Mouse (Mus musculus) midbrain, embryonic 16.5 days (tissue): ENCODE data around the gene Eif2s3y. TPM values are rescaled to one million over a fixed set of nuclear protein-coding genes. Genes with fewer than 3 reads are reported as not detected.

ENCODE experiments used
- ATAC-seq: fragments of 200-750 bp; cut with Nextera tagmentation; 2 replicates; pipeline ENCODE4 v1.8.0; 2017; ENCODE audit warnings: moderate TSS enrichment
- H3K27ac ChIP-seq: fragments of 300-500 bp; sonication (generic); 2 replicates; pipeline ENCODE4 v1.5.1; 2014; ENCODE audit warnings: mild to moderate bottlenecking, low read length, mixed read lengths
- H3K27me3 ChIP-seq: fragments of 300-500 bp; sonication (generic); 2 replicates; pipeline ENCODE4 v1.6.1; 2014; ENCODE audit warnings: low read depth, low read length, mixed read lengths; ENCODE audit not compliant: control insufficient read depth, insufficient read depth
- H3K36me3 ChIP-seq: fragments of 300-500 bp; sonication (generic); 2 replicates; pipeline ENCODE4 v1.6.1; 2014; ENCODE audit warnings: mild to moderate bottlenecking, low read length, moderate library complexity, mixed read lengths; ENCODE audit not compliant: control insufficient read depth, insufficient read depth
- H3K4me1 ChIP-seq: fragments of 300-500 bp; sonication (generic); 2 replicates; pipeline ENCODE4 v1.6.1; 2014; ENCODE audit warnings: mild to moderate bottlenecking, low read length, mixed read lengths; ENCODE audit not compliant: control insufficient read depth, insufficient read depth
- H3K4me2 ChIP-seq: fragments of 300-500 bp; sonication (generic); 2 replicates; pipeline ENCODE4 v1.6.1; 2014; ENCODE audit warnings: mild to moderate bottlenecking, low read length, mixed read lengths
- H3K4me3 ChIP-seq: fragments of 300-500 bp; sonication (generic); 2 replicates; pipeline ENCODE4 v1.5.1; 2014; ENCODE audit warnings: low read depth, mild to moderate bottlenecking, low read length, moderate library complexity, mixed read lengths
- H3K9ac ChIP-seq: fragments of 300-500 bp; sonication (generic); 2 replicates; pipeline ENCODE4 v1.6.1; 2014; ENCODE audit warnings: low read depth, low read length, mixed read lengths
- H3K9me3 ChIP-seq: fragments of 300-500 bp; sonication (generic); replicated peaks from 2 replicates; pipeline ENCODE4 v1.6.1; 2014; ENCODE audit warnings: mild to moderate bottlenecking, low read length, mixed read lengths; ENCODE audit not compliant: control insufficient read depth, poor library complexity, severe bottlenecking
- WGBS: fragments of 180-500 bp; shearing (Covaris S2); extraction: QIAGEN DNeasy Blood & Tissue Kit; methylation state at CpG from one replicate; pipeline ENCODE4 v1.1.7; 2014; 5-methylcytosine and 5-hydroxymethylcytosine counted together
- microRNA-seq: library from miRNA; unstranded; fragments of <30 nt; microRNA quantifications from one replicate; pipeline ENCODE4, GENCODE M21; 2017
- polyA plus RNA-seq: library from polyadenylated mRNA; unstranded; fragments of >200 nt; fragmentation: Nextera tagmentation; extraction: Ambion mirVana; gene quantifications from 2 replicates; pipeline ENCODE4 v1.2.1, GENCODE M21; 2015

Eif2s3y gene
- polyA plus RNA-seq, result 30.8 and 59.8 TPM in 2 replicates

DNA sequence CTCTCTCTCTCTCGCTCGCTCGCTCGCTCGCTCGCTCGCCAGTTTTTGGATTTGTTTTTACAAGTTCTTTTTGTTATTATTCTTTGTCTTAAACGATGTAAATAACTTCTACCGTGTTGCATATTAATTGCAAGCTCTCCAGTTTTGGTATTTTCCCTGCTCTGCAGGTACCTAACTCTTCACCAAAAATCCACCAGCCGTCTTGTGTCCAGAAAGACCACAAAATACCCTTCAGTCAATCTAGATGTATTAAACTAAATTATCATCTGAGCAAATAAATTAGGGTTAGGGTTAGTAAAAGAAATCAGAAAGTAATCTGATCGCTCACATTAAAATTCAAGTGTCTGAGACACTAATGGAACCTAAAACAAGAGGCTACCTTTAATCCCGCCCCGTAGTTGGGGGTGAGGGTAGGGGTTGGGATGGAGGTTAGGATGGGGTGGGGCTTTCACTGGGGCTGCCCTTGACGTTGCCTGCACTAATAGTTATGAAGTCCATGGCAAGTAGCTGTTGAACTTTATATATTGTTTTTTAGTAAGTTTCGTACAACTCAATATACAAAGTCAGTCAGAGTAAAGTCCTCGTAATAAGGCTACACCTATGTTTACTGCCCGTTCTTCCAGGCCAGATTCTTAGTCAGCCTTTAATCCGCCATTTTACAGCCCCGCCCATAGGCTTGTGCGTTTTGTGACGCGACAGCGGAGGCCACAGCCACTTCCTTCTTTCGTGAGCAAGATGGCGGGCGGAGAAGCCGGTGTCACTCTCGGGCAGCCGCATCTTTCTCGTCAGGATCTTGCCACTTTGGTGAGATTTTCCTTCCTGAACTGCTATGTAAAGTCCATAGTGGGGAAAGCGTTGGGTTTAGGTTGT lies at the start of gene Eif2s3y:
Gene Eif2s3y (plus strand): TSS at position 662 of the 870 bp plus-strand sequence.
- Histone ChIP-seq H3K27me3 (no peaks in the 10 kb centered on the region), H3K4me3 (peak within 1 kb of the TSS; percentile 36), H3K36me3 (no peaks in the 10 kb centered on the region), H3K4me2 (peak within 1 kb of the TSS; percentile 28), H3K9me3 (no peaks in the 10 kb centered on the region), H3K9ac (0 out of 2 replicates have a peak within 1 kb of the TSS, but pooled peaks have one; percentile 16), H3K4me1 (no peaks in the 10 kb centered on the region), H3K27ac (no peak within 1 kb of the TSS)
- 27% methylated on average over 15 of the region's 31 CpGs for WGBS
- ATAC-seq, result peak; percentile 94

Small RNA genes lying within 50 kb of the gene (microRNA-seq; reads per million reads assigned to microRNA genes)
- not detected for gene Gm47281

Other genes with a start within 250 kb of the Eif2s3y start
- gene Zfy1, start 213.1 kb upstream of the Eif2s3y start, polyA plus RNA-seq, result not detected in 2 replicates
- gene Uba1y, start 191.9 kb upstream of the Eif2s3y start, polyA plus RNA-seq, result 0.10 and 0.19 TPM in 2 replicates
- 7.7 and 13.6 TPM in 2 replicates for gene Kdm5d, start 112.8 kb upstream of the Eif2s3y start, polyA plus RNA-seq
- 5.9 and 11.9 TPM in 2 replicates for gene Uty, start 235.2 kb downstream of the Eif2s3y start, polyA plus RNA-seq